Mouse (Mus musculus): ENCODE results near the gene Tigd3.

The Tigd3 gene

GRCm38 (mm10) chr19:5877618-5878361, 16.2 kb downstream of the Tigd3 start, which contains the start of gene Slc25a45:
Gene Slc25a45, plus strand, starts transcription at chr19:5877808.
- peak; percentile 52 for DNase-seq (ENCODE audit: extremely low read depth, low read depth)

- DNase-seq (ENCODE audit: extremely low read depth, low read depth), result peak; percentile 92
Measured at GRCm38 (mm10) chr19:5874969-5875480, 18.9 kb downstream of the Tigd3 start, which contains the start of gene Frmd8. Gene Frmd8, minus strand, starts transcription at chr19:5875274.

- no peak for DNase-seq (ENCODE audit: extremely low read depth, low read depth)
Measured at GRCm38 (mm10) chr19:5874391-5874968, 19.5 kb downstream of the Tigd3 start.

GRCm38 (mm10) chr19:5872931-5873556, 20.9 kb downstream of the Tigd3 start:
- DNase-seq (ENCODE audit: extremely low read depth, low read depth), result no peak

GRCm38 (mm10) chr19:5872528-5872927, 21.4 kb downstream of the Tigd3 start:
- DNase-seq (ENCODE audit: extremely low read depth, low read depth), result no peak

GRCm38 (mm10) chr19:5871683-5872082, 22.3 kb downstream of the Tigd3 start:
- no peak for DNase-seq (ENCODE audit: extremely low read depth, low read depth)

GRCm38 (mm10) chr19:5871273-5871672, 22.7 kb downstream of the Tigd3 start:
- no peak for DNase-seq (ENCODE audit: extremely low read depth, low read depth)

- DNase-seq (ENCODE audit: extremely low read depth, low read depth), result no peak
Measured at GRCm38 (mm10) chr19:5868096-5868495, 25.9 kb downstream of the Tigd3 start.

- DNase-seq (ENCODE audit: extremely low read depth, low read depth), result no peak
Measured at GRCm38 (mm10) chr19:5864710-5865398, 29.1 kb downstream of the Tigd3 start.

GRCm38 (mm10) chr19:5863776-5864175, 30.2 kb downstream of the Tigd3 start:
- DNase-seq (ENCODE audit: extremely low read depth, low read depth), result no peak

- no peak for DNase-seq (ENCODE audit: extremely low read depth, low read depth)
Measured at GRCm38 (mm10) chr19:5862335-5863085, 31.4 kb downstream of the Tigd3 start.

- DNase-seq (ENCODE audit: extremely low read depth, low read depth), result no peak
Measured at GRCm38 (mm10) chr19:5856604-5857003, 37.3 kb downstream of the Tigd3 start.

GRCm38 (mm10) chr19:5852035-5852722, 41.8 kb downstream of the Tigd3 start:
- no peak for DNase-seq (ENCODE audit: extremely low read depth, low read depth)

GRCm38 (mm10) chr19:5851481-5851971, 42.4 kb downstream of the Tigd3 start:
- no peak for DNase-seq (ENCODE audit: extremely low read depth, low read depth)

- DNase-seq (ENCODE audit: extremely low read depth, low read depth), result no peak
Measured at GRCm38 (mm10) chr19:5850860-5851259, 43.1 kb downstream of the Tigd3 start.

GRCm38 (mm10) chr19:5849843-5850527, 44.0 kb downstream of the Tigd3 start:
- DNase-seq (ENCODE audit: extremely low read depth, low read depth), result peak; percentile 73

- DNase-seq (ENCODE audit: extremely low read depth, low read depth), result peak; percentile 34
Measured at GRCm38 (mm10) chr19:5848826-5849672, 44.9 kb downstream of the Tigd3 start.

GRCm38 (mm10) chr19:5848032-5848825, 45.7 kb downstream of the Tigd3 start:
- peak; percentile 78 for DNase-seq (ENCODE audit: extremely low read depth, low read depth)
